Mouse (Mus musculus): ENCODE results near the gene Prrt4.

Gene Prrt4

DNA sequence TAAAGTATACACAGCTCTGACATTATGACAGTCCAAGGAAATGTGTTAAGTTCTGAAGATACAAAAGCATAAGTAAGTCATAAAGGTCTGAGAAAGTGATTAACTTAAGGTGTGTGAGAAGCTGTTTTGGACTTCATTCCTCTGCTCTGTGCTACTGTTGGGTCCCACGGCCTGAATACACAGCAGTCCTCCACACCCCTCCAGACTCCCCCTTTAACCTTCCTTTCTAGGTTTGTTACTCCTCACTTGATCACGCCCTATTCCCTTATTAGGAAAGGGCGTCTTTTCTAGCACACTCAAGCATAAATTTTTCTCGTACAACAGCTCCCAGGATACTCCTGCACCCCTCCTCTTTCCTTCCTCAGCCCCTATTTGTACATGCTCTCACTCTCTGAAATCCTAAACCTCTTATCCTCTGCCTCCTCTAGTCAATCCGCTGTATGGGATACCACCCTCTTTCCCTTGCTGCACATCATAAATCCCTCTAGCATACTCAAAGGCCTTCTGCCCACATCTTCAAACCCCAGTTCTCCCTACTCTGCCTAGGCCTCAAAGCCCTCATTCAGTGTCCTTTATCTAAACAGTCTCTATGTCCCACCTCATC, 31.9 kb downstream of the Prrt4 start:
- no peak for DNase-seq

DNA sequence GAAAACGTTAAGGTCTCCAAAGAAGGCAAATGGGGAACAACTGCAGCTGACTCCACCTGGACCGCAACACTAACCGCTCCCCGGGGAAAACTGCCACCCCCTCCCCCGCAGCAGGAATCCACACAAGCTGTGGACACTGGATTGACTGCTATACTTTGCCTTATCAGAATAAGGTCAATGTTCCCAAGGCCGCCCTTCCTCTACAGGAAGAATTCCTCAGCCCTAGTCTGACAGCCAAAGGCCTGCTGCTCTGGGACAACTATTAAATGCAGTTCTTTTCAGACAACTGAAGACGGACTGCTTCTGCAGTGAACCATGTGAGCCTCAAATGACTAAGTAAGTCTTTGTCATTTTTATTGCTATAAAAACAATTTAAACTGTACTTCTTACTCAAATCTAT, 32.7 kb downstream of the Prrt4 start:
- no peak for DNase-seq

DNA sequence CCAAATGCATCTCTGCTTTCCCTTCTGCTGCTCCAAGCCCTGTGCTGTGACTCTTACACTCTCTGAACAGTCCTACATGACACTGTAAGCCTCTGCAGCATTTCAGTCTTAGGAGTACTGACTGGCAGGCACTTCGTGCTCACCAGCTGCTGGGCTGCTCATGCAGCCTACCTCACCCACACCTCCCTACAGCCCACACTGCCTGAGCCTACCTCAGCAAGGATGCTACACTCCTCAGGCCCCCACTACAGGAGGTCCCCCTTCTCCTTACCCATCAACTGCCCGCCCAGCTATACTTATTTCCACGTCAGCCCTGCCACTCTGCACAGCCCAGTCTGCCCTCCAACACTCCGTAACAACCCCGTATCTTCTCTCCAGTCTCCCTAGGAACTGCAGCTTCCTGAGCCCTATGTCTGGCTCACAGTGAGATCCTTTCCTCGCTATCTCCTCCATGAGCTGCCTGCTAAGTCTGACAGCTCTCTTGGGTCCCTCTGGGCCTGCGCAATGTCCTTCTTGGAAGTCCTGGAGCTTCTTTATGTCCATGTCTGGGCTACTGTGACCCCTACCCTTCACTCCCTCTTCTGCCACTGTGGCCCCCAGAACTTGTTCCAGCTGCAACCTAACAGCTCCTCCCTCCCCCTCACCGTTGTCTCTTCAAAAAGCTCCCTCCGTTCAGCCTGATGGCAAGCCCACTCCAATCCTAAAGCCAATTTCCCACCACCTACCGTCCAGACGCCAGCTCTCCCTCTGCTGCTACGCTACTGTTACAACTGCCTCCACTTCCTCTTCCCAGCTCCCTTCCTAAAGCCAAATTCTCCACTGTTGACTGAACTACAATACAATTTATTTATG, 33.7 kb downstream of the Prrt4 start:
- DNase-seq = no peak

DNA sequence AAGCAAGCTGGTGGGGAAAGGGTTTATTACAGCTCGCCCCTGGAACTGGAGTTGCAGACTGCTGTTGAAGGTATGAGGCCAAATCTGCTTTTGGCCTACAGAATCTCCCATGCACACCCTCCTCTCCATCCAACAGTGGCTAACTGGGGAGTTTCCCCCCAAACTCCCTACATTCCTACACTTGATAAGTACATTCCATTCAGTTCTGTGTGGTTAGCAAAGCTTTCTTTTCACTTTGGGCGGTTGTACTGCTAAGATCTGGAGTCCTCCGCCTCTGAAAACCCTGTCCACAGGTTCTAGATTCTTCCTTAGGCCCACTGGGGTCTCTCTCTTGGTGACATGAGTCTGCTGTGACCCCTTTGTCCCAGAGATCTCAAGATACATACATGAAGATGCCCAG, 34.4 kb downstream of the Prrt4 start:
- DNase-seq = no peak

DNA sequence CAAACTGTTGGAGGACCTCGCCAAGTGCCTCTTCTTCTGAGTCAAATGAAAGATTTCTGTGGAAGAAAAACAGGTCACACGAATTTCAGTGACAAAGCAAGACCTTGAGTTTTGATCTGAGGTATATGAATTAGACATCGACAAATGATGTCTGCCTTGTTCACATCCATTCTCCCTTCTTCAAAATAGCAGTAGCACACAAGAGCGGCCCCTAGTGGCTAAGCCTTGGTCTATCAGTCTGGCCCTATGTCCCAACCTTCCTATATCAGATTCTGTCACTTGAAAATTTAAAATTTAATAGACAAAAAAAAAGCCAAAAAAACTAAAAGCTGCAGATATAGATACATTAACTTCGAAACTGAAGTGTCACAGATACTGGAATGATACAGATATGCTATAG, 35.8 kb downstream of the Prrt4 start:
- DNase-seq = peak; percentile 71

DNA sequence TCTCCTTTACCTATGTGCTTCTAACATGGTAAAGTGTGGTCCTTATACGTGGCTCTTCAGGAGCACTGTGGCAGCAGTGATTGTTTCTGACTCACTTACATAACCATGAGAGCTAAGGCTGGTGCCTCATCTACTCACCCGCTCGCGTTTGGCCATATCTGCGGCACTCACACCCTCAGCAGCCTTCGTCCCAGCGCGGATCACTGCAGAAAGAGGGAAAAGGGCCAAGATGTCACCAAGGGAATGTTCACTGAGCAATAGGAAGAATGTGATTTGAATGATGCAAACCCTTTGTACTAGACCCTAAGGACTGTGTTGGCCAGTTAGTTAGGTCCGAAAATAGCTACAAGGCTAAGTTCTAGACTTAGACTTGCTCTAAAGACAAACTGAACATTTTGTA, 41.9 kb downstream of the Prrt4 start:
- no peak for DNase-seq

DNA sequence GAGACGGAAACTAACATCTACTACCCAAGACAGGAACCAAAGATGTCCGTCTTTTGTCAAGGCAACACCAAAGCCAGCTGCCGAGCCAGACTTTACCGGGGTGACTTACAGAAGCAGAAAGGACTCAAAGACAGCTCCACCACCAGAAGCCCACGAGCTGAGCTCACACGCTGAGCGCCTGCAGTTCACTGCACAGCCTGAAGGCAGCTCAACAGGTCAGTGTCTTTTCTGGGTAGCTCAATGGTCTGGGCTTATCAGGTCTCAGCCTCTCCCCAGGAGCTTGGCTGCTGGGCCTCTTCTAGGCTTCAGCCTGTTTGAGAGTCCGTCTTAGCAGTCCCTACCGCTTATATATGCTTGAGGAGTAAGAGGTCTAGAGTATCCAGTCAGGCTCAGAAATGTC, 46.3 kb downstream of the Prrt4 start:
- DNase-seq = no peak

DNA sequence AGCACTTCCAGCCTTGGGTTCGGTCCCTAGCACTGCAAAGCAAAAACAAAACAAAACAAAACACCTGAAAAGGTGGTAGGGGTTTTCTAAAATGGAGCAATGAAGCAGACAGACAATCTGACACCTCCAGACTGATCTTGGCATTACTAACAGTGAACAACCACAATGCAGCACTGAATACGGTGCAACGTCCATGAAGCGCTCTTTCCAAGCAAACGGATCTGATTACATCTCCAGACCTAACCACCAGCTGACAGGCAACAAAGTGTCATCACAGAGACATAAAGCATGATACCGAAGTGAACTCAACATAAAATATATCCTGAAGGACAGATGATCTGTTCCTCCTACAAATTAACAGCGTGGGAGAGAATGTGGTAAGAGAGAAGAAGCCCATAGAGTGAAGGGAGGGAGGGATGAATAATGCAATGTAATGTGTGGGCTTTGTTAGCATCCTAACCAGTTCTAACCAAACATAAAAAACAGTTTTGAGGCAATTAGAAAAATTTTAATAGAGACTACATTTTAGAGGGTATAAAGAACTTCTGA, 52.4 kb downstream of the Prrt4 start:
- DNase-seq = no peak

DNA sequence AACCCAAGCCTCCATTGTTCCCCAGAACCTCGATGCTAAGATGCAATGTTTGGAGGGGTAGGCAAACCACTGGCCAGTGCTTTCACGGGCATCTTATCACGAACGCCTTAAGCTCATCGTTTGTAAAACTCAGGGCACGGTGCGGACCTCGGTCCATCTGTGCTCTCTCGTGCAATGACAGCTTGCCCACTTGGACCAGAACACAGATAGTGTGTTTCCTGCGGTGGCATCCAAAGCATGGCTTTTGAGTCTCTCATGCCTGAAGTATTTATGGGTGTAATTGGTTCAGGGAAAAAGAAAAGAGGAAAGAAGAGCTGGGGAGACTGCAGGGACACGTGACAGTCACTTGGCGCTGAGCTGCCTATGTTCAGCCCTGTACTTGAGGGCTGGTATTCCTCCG, 59.4 kb downstream of the Prrt4 start:
- no peak for DNase-seq

All from retina, postnatal 1 day (tissue).